21 mouse cellular contexts compared by ENCODE assay signal in the genomic region with DNA sequence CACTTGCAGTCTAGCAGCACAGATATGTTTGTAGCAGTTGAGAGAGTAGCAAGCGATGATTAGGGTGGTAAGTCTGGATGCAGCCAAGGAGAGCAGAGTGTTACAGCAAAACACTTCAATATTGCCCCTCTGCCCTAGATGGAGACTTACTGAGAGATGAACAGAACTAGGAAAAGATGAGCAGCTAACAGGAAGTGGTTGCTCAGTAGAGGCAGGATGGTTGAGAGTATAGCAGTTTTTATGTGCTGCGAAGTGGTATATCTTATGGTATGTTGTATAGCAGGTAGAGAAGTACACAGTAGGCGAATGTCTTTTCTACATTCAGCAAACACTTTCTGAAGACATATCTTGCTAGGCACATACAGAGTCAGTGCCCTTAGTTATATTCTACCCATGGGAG. TPM values are rescaled to one million over a fixed set of nuclear protein-coding genes. Genes with fewer than 3 reads are reported as not detected.
"Had no signal": no experiment of that assay in that cellular context is flagged by ENCODE, and none has a peak within 500 bp of the region (broad histone marks: within the 10 kb centered on the region; RNA-seq: fewer than 3 reads in every experiment).

No protein-coding gene starts in this region.

- H3K9me3 ChIP-seq: limb, embryonic 10.5 days; limb, embryonic 13.5 days; liver, embryonic 13.5 days; neural tube, embryonic 12.5 days; neural tube, embryonic 15.5 days had no signal

- H3K27ac ChIP-seq: kidney, postnatal 0 days; layer of hippocampus, adult 2 months; limb, embryonic 10.5 days; limb, embryonic 13.5 days; liver, embryonic 13.5 days; neural tube, embryonic 12.5 days; neural tube, embryonic 15.5 days had no signal

- H3K4me2 ChIP-seq: limb, embryonic 13.5 days; liver, embryonic 13.5 days; midbrain, embryonic 11.5 days; neural tube, embryonic 12.5 days; neural tube, embryonic 15.5 days had no signal

- H3K36me3 ChIP-seq: neural tube, embryonic 12.5 days; neural tube, embryonic 15.5 days had no signal

- H3K4me3 ChIP-seq: layer of hippocampus, adult 2 months; limb, embryonic 10.5 days; limb, embryonic 13.5 days; liver, embryonic 13.5 days; neural tube, embryonic 12.5 days; neural tube, embryonic 15.5 days had no signal

- H3K27me3 ChIP-seq: limb, embryonic 13.5 days; liver, embryonic 13.5 days; neural tube, embryonic 12.5 days; neural tube, embryonic 15.5 days had no signal

- DNase-seq: kidney, adult 18-20 months; kidney, adult 9 months; kidney, postnatal 25 days; layer of hippocampus, adult 9-11 months; liver; liver, embryonic 13.5 days; lung, adult 2 months; lung, postnatal 14 days; lung, postnatal 4 days; midbrain, embryonic 14.5 days; right cerebral cortex, adult 18-20 months; right cerebral cortex, postnatal 14 days had no signal

- H3K4me1 ChIP-seq: neural tube, embryonic 12.5 days had no signal

- H3K9ac ChIP-seq: limb, embryonic 13.5 days; liver, embryonic 13.5 days; neural tube, embryonic 12.5 days; neural tube, embryonic 15.5 days had no signal

RNA-seq across cellular contexts. Expression of a gene that starts 55.1 kb away (rescaled TPM):
- total RNA-seq: left cerebral cortex, postnatal 25 days; midbrain, postnatal 0 days had no signal
